Comparison of ENCODE assay signal across 8 mouse cellular contexts in the genomic region with DNA sequence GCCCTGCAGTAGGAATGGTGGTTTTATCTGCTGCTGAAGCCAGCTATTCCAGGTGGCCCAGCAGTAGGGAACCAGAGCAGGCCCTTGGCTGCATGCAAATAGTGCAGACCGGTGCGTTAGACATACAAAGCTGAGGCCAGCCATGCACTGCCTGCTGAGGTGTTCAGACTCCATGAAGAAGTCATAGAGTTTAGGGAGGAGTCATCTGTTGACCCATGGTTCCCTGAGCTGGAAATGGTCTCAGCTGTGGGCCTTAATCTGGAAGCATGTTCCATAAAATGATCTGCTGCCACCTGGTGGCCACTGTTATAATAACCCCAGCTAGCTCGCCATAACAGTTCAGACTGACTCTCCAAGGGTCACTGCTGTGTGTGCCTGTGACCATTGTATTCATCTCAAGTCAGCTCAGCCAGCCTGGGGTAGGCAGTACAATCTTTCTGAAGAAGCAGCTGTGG. TPM values are rescaled to one million over a fixed set of nuclear protein-coding genes. Genes with fewer than 3 reads are reported as not detected.
DNase-seq lines count a peak whose midpoint lies in the region; ATAC-seq and TF ChIP-seq lines count a peak whose summit lies in the region.

No protein-coding gene starts in this region.

- TF ChIP-seq POLR2A in bone marrow, adult 2 months (IDR thresholded peaks at IDR 0.05; ENCODE audit: borderline replicate concordance, control insufficient read depth, low read depth, low read length) = no peak

- H3K36me3 ChIP-seq in heart, embryonic 10.5 days = no peaks in the 10 kb centered on the region
- no peaks in the 10 kb centered on the region for H3K36me3 ChIP-seq in kidney, embryonic 14.5 days (ENCODE audit: control insufficient read depth, insufficient read depth, low read length)
- no peaks in the 10 kb centered on the region for H3K36me3 ChIP-seq in limb, embryonic 13.5 days
- no peaks in the 10 kb centered on the region for H3K36me3 ChIP-seq in splenic B cell, adult 2 months (ENCODE audit: control insufficient read depth, insufficient read depth, low read length, poor library complexity, severe bottlenecking)

- no peaks in the 10 kb centered on the region; the same call in 1 of the 2 replicates for H3K4me1 ChIP-seq in bone marrow, adult 2 months (ENCODE audit: control insufficient read depth, insufficient read depth, low read length)
- H3K4me1 ChIP-seq in heart, embryonic 10.5 days = peaks cover 16% of the 10 kb centered on the region; the same call in 1 of the 2 replicates
- H3K4me1 ChIP-seq in kidney, embryonic 14.5 days (ENCODE audit: control insufficient read depth, insufficient read depth, low read length) = no peaks in the 10 kb centered on the region
- peaks cover 2% of the 10 kb centered on the region; the same call in 1 of the 2 replicates for H3K4me1 ChIP-seq in limb, embryonic 13.5 days

- no peaks in the 10 kb centered on the region for H3K9me3 ChIP-seq in heart, embryonic 10.5 days
- no peaks in the 10 kb centered on the region for H3K9me3 ChIP-seq in kidney, embryonic 14.5 days (ENCODE audit: control insufficient read depth, low read length)
- no peaks in the 10 kb centered on the region for H3K9me3 ChIP-seq in limb, embryonic 13.5 days

- H3K27me3 ChIP-seq in heart, embryonic 10.5 days (ENCODE audit: insufficient read depth, poor library complexity, severe bottlenecking) = peaks cover 12% of the 10 kb centered on the region; the same call in 1 of the 2 replicates
- 0 out of 2 replicates have a peak, but pooled peaks cover 4% of the 10 kb centered on the region for H3K27me3 ChIP-seq in kidney, embryonic 14.5 days (ENCODE audit: control insufficient read depth, insufficient read depth, low read length)
- H3K27me3 ChIP-seq in limb, embryonic 13.5 days = no peaks in the 10 kb centered on the region
- no peaks in the 10 kb centered on the region for H3K27me3 ChIP-seq in splenic B cell, adult 2 months (ENCODE audit: control insufficient read depth, insufficient read depth, low read length, poor library complexity, severe bottlenecking)

- peak; percentile 64 for ATAC-seq in erythroblast, adult 5-6 weeks (replicated peaks; ENCODE audit: low FRiP score, poor library complexity, severe bottlenecking)
- peak; percentile 44 for ATAC-seq in kidney, embryonic 14.5 days (ENCODE audit: low FRiP score, low TSS enrichment)
- peak; percentile 26; the same call in 1 of the 2 replicates for ATAC-seq in limb, embryonic 13.5 days (ENCODE audit: low FRiP score, low read depth)
- peak; percentile 55; the same call in 1 of the 2 replicates for ATAC-seq in monocyte, adult 5-6 weeks (replicated peaks; ENCODE audit: insufficient number of reproducible peaks, low FRiP score, low TSS enrichment, poor library complexity, severe bottlenecking)

- H3K27ac ChIP-seq in bone marrow, adult 2 months (ENCODE audit: control insufficient read depth, insufficient read depth, low read depth, low read length, poor library complexity) = no peak overlapping the region
- H3K27ac ChIP-seq in heart, embryonic 10.5 days = no peak overlapping the region
- no peak overlapping the region for H3K27ac ChIP-seq in kidney, embryonic 14.5 days (ENCODE audit: low read depth, low read length)
- H3K27ac ChIP-seq in limb, embryonic 13.5 days = no peak overlapping the region

- TF ChIP-seq CTCF in bone marrow, adult 2 months (IDR thresholded peaks at IDR 0.05; ENCODE audit: control insufficient read depth, insufficient read depth, low read length) = peak; percentile 63

- no peak overlapping the region for H3K4me2 ChIP-seq in kidney, embryonic 14.5 days (replicated peaks; ENCODE audit: low read depth, low read length)
- no peak overlapping the region for H3K4me2 ChIP-seq in limb, embryonic 13.5 days (replicated peaks)

- no peak overlapping the region for H3K9ac ChIP-seq in kidney, embryonic 14.5 days (ENCODE audit: low read depth, low read length)
- H3K9ac ChIP-seq in limb, embryonic 13.5 days = no peak overlapping the region; the same call in 1 of the 2 replicates

- WGBS in bone marrow, adult 2 months = 60% methylated on average over 3 of the region's 3 CpGs
- 44% methylated on average over 3 of the region's 3 CpGs for WGBS in heart, embryonic 10.5 days
- WGBS in kidney, embryonic 14.5 days = 42% methylated on average over 3 of the region's 3 CpGs
- 50% methylated on average over 3 of the region's 3 CpGs for WGBS in limb, embryonic 13.5 days

- H3K4me3 ChIP-seq in bone marrow, adult 2 months (replicated peaks; ENCODE audit: control insufficient read depth, low read depth, low read length) = no peak overlapping the region
- no peak overlapping the region for H3K4me3 ChIP-seq in heart, embryonic 10.5 days
- no peak overlapping the region for H3K4me3 ChIP-seq in kidney, embryonic 14.5 days (ENCODE audit: low read length)
- H3K4me3 ChIP-seq in limb, embryonic 13.5 days = no peak overlapping the region

- peak; percentile 72 for DNase-seq in CD4-positive, CD25-positive, alpha-beta regulatory T cell, adult 2 months (ENCODE audit: low read depth, low spot score)
- DNase-seq in heart, embryonic 10.5 days (ENCODE audit: low spot score) = peak; percentile 86
- DNase-seq in splenic B cell, adult 2 months (ENCODE audit: low read depth, low spot score) = peak; percentile 72

RNA-seq across cellular contexts. Expression of a gene that starts 29.2 kb away (rescaled TPM):
- 4.8 and 6.3 TPM in 2 replicates for polyA plus RNA-seq in bone marrow, adult 2 months (2011; ENCODE audit: insufficient read depth, insufficient read length, low replicate concordance, missing spikeins)
- total RNA-seq in erythroblast, adult 5-6 weeks (2015; ENCODE audit: low replicate concordance) = 1.3 and 1.5 TPM in 2 replicates
- total RNA-seq in erythroblast, adult 5-6 weeks (2017; ENCODE audit: low replicate concordance) = 1.8 and 2.7 TPM in 2 replicates
- polyA plus RNA-seq in heart, embryonic 10.5 days (2016; fragmentation: Nextera tagmentation; extraction: Ambion mirVana) = 8.2 and 9.4 TPM in 2 replicates
- 4.2 and 7.2 TPM in 2 replicates for polyA plus RNA-seq in kidney, embryonic 14.5 days (2014; fragmentation: Nextera tagmentation; extraction: Ambion mirVana)
- polyA plus RNA-seq in limb, embryonic 13.5 days (2015; fragmentation: Nextera tagmentation; extraction: Ambion mirVana) = 3.3 and 4.8 TPM in 2 replicates
- 10.1 to 17.7 TPM (median 15.7 TPM) in 3 replicates for total RNA-seq in monocyte, adult 5-6 weeks (2017)
